Mouse (Mus musculus) bone marrow, adult 2 months (tissue): ENCODE data around the gene Ctf2. TPM values are rescaled to one million over a fixed set of nuclear protein-coding genes. Genes with fewer than 3 reads are reported as not detected.

Experiments used
- H3K27ac ChIP-seq: fragments of 200-500 bp; 2 replicates; pipeline ENCODE4 v1.5.1; 2012; ENCODE audit warnings: low read depth, mild to moderate bottlenecking, control low read depth, inconsistent platforms, low read length; ENCODE audit not compliant: control insufficient read depth, poor library complexity, insufficient read depth
- H3K4me1 ChIP-seq: fragments of 200-500 bp; 2 replicates; pipeline ENCODE4 v1.6.1; 2011; ENCODE audit warnings: low read length; ENCODE audit not compliant: control insufficient read depth, insufficient read depth
- H3K4me3 ChIP-seq: fragments of 200-500 bp; replicated peaks from 2 replicates; pipeline ENCODE3; 2011; ENCODE audit warnings: mild to moderate bottlenecking, low read depth, low read length, control low read depth; ENCODE audit not compliant: control insufficient read depth
- CTCF ChIP-seq: fragments of 200-500 bp; IDR thresholded peaks from 2 replicates; pipeline ENCODE4 v1.5.1; 2011; ENCODE audit warnings: low read length, control low read depth; ENCODE audit not compliant: control insufficient read depth, insufficient read depth
- POLR2A ChIP-seq: fragments of 200-500 bp; IDR thresholded peaks from 2 replicates; pipeline ENCODE4 v1.6.1; 2011; ENCODE audit warnings: low read depth, mild to moderate bottlenecking, control low read depth, low read length, borderline replicate concordance; ENCODE audit not compliant: control insufficient read depth
- WGBS: fragments of 180-500 bp; shearing (Covaris S2); methylation state at CpG from one replicate; pipeline ENCODE4 v1.1.7; 2018; 5-methylcytosine and 5-hydroxymethylcytosine counted together
- polyA plus RNA-seq: library from polyadenylated mRNA; stranded (reverse); fragments of >200 nt; gene quantifications from 2 replicates; pipeline ENCODE4 v1.2.4, GENCODE M21; 2011; ENCODE audit warnings: low replicate concordance; ENCODE audit not compliant: missing spikeins, insufficient read depth, insufficient read length

Gene Ctf2
- polyA plus RNA-seq, 1 experiment, result not detected

DNA sequence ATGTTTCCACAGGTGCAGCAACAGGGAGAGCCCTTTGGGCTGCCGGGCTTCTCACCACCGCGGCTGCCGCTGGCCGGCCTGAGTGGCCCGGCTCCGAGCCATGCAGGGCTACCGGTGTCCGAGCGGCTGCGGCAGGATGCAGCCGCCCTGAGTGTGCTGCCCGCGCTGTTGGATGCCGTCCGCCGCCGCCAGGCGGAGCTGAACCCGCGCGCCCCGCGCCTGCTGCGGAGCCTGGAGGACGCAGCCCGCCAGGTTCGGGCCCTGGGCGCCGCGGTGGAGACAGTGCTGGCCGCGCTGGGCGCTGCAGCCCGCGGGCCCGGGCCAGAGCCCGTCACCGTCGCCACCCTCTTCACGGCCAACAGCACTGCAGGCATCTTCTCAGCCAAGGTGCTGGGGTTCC, 15.0 kb downstream of the Ctf2 start:
- Histone ChIP-seq H3K4me1 (no peaks in the 10 kb centered on the region; the same call in 1 of the 2 replicates), H3K27ac (no peak overlapping the region; the same call in 1 of the 2 replicates), H3K4me3 (peak overlapping the region; percentile 16)
- TF ChIP-seq POLR2A (no peak), CTCF (peak; percentile 49; the same call in 1 of the 2 replicates)
- 2% methylated on average over 41 of the region's 41 CpGs for WGBS

DNA sequence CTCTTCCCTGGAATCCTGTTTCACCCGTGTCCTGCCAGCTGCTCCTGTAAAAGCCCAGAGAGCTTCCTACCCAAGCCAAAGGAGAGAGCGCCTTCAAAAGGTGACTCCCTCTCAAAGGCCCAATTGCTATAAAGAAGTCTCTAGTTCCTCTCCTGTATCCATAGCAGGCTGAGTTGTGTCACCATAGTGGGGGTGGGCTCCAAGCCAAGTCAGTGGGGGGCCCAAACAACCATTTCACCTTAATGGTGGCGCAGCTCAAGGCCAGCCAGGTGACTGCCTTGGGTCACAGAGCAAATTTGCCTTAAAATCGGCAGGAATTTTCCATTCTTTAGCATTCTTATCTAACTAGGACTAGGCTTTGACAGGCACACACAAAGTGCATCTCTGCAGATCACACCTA, 17.1 kb downstream of the Ctf2 start:
- H3K27ac ChIP-seq, result no peak overlapping the region
- no peaks in the 10 kb centered on the region; the same call in 1 of the 2 replicates for H3K4me1 ChIP-seq
- 83% methylated on average over 4 of the region's 4 CpGs for WGBS
- TF ChIP-seq CTCF (no peak), POLR2A (no peak)
- H3K4me3 ChIP-seq, result no peak overlapping the region

DNA sequence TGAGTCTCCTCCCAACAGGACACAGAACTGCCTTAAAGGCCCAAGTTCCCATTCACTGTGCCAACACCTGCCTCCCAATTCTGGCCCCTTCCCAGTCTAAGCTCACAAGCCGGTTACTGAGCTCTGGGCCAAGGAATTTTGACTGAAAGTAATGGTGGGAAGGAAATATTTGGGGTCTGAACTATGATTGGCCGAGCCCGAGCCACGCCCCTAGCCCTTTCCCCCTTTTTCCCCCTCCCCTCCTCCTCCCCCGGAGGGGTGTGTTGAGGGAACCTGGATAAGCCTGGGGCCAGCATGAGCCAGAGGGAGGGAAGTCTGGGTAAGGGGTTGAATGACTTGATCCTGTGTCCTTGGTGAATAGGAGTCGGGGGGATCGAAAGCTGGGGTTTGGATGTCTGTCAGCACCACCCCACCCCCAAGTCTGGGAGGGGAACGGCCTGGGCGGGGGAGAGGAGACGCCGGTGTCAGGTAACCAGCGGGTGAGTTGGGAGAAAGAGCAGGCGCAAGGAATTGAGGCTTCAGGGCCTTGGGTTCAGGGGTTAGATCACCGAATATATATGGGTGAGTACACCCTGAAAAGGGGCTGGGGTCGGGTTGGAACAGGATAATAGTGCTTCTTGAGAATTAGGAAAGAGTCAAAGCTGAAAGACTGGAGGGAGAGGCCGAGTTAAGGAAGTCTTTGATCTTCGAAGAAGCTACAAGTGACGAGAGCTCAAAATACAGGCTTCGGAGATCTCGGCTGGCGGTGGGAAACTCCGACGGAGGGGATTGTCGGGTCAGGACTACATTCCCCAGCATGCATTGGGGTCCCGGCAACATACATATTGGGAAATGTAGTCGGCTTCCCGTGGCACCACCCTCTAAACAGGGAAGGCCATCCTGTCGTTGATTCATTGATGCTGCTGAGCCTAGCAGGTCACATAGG, 19.2 kb downstream of the Ctf2 start, which contains the start of gene Ctf1:
Gene Ctf1 (plus strand): TSS at position 276 of the 925 bp plus-strand sequence.
- TF ChIP-seq CTCF (no peak), POLR2A (no peak)
- H3K4me3 ChIP-seq, result no peak within 1 kb of the TSS
- no peak within 1 kb of the TSS for H3K27ac ChIP-seq
- no peaks in the 10 kb centered on the region; the same call in none of the 2 replicates for H3K4me1 ChIP-seq
- WGBS, result 8% methylated on average over 28 of the region's 28 CpGs

DNA sequence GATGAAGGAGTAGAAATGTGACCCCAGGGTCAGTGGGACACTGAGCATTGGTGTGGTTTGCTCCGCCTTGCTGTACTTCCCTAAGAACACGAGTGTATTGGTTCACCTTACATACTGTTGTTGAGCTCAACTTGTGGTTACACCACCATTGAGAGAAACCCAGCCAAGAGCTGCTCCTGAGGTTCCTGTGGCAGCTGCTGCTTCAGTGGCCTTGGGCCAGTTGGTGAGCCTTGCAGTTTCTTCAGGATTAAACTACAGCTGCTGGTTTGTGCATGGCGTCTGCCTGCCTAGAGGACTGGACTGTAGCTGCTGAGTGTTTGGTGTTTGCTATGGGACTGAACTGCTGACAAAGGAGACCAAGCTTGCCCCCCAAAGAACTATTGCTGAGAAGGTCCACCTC, 20.5 kb downstream of the Ctf2 start:
- peaks cover 2% of the 10 kb centered on the region; the same call in 1 of the 2 replicates for H3K4me1 ChIP-seq
- WGBS, result 17% methylated on average over 3 of the region's 3 CpGs
- no peak overlapping the region for H3K4me3 ChIP-seq
- TF ChIP-seq CTCF (no peak), POLR2A (no peak)
- H3K27ac ChIP-seq, result no peak overlapping the region

DNA sequence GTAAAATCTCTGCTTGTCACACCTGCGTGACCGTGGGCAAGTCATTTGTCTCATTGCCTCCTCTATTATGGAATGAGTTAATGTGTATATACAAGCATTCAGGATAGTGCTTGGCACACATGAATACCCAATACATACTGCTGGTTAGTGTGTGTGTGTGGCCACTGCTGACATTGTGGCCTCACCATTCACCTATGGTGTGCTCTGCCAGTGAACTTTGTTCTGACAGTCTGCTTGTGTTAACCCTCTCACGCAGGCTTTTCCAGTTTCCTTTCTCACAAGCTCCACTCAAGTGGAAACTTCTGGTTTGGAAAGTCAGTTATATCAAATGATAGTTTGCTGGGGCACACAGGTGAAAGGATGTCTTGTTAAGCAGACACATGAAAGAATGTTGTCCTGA, 20.9 kb downstream of the Ctf2 start:
- no peak for TF ChIP-seq POLR2A
- TF ChIP-seq CTCF, result no peak
- 78% methylated on average over 3 of the region's 3 CpGs for WGBS
- H3K4me1 ChIP-seq, result peaks cover 2% of the 10 kb centered on the region; the same call in 1 of the 2 replicates
- H3K4me3 ChIP-seq, result no peak overlapping the region
- H3K27ac ChIP-seq, result no peak overlapping the region

DNA sequence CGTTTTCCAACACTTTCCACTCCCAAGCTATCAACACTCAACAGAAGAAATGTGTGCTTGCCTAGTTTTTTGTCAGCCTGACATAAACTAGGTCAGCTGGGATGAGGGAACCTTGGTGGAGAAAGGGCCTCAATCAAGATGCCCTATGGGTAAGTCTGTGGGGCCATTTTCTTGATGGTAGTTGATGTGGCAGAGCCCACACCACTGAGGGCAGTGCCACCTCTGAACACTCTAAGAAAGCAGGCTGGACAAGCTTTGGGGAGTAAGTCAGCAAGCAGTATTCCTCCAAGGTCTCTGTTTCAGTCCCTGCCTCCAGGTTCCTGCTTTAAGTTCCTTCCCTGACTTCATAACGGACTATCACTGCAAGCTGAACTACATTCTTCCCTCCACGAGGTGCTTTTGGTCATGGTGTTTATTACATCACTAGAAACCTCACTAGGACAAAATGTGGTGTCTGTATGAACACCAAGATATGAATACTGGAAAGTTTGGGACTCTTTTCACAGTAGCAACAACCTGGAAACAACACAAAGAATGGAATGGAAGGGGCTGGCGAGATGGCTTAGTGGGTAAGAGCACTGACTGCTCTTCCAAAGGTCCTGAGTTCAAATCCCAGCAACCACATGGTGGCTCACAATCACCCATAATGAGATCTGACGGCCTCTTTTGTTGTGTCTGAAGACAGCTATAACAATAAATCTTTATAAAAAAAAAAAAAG, 22.5 kb downstream of the Ctf2 start:
- 56% methylated on average over 5 of the region's 5 CpGs for WGBS
- Histone ChIP-seq H3K4me1 (peaks cover 2% of the 10 kb centered on the region; the same call in 1 of the 2 replicates), H3K27ac (no peak overlapping the region), H3K4me3 (no peak overlapping the region)
- TF ChIP-seq POLR2A (no peak), CTCF (no peak)

DNA sequence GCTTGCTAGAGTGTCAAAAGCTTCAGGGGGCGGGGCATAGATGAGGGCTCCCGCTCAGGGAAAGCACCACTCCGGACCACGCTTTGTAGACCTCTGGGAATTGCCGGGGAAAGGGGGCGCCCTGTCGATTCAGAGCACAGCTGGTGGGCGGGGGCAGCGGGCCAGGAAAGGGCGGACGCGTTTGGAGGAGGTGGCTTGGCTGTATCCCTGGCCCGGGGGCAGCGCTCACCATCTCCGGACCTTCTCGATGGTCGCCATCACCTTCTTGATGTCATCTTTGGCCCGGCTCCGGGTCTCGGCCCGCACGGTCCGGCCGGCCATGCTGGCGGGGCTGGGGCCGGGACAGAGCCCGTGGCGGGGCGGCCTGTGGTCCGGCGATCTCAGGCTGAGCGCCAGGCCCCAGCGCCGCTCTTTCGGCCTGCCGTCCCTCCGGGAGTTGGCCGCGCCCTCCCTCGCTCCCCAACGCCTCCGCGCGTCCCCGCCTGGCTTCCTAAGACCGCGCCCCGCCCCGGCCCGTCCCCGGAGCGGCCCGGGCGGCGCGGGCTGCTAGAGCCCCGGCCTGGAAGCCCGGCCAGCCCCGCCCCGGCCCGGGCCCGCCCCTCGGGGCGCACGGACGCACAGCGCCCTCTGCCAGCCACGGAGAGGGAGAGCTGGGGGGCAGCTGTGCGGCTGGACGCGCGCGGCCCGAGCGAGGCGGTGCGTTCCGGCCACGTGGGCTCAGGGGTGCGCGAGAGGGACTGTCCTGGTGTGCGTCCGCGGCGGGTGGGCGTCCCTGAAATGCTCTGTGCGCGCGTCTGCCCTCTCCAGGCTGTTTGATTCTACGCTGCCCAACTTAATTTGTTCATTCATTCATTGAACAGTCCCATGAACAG, 23.5 kb downstream of the Ctf2 start, which contains the start of gene Bcl7c:
Gene Bcl7c (minus strand): TSS at position 727 of the 872 bp plus-strand sequence.
- Histone ChIP-seq H3K4me3 (peak within 1 kb of the TSS; percentile 70), H3K27ac (peak within 1 kb of the TSS; percentile 81), H3K4me1 (peaks cover 2% of the 10 kb centered on the region; the same call in 1 of the 2 replicates)
- TF ChIP-seq CTCF, result peak; percentile 64
- peak; percentile 14; the same call in 1 of the 2 replicates for TF ChIP-seq POLR2A
- 1% methylated on average over 89 of the region's 90 CpGs for WGBS
